ENCODE assay signal across 17 mouse cellular contexts in the genomic region with DNA sequence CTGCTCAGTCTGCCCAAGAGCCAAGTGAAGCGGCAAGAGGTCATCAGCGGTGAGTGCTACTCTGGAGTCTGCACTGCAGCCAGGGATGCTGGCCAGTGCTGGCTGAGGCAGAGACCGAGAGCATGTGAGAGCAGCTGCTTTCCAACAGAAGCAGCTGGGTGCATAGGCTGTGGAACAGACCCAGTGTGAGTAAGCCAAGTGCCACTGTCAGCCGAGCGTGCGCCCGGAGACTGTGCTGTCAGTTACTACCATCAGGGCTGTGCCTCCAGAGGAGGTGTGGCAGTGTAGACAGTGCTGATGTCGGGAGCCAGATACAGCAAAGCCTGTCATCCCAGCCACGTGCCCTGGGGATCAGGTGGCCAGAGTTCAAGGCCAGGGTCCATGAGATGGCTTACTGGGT. TPM values are rescaled to one million over a fixed set of nuclear protein-coding genes. Genes with fewer than 3 reads are reported as not detected.
A peak's percentile ranks its signal among the peaks of the same experiment; 100 is the strongest.
DNase-seq lines count a peak whose midpoint lies in the region; ATAC-seq and TF ChIP-seq lines count a peak whose summit lies in the region.
"Had no signal": no experiment of that assay in that cellular context is flagged by ENCODE, and none has a peak within 500 bp of the region (broad histone marks: within the 10 kb centered on the region; RNA-seq: fewer than 3 reads in every experiment).

No protein-coding gene starts in this region.

- no peaks in the 10 kb centered on the region for H3K36me3 ChIP-seq in heart, adult 2 months (ENCODE audit: control insufficient read depth, insufficient read depth, low read length)
- peaks cover 55% of the 10 kb centered on the region for H3K36me3 ChIP-seq in lung, postnatal 0 days (ENCODE audit: insufficient read depth, low read length)

- H3K4me3 ChIP-seq in heart, adult 2 months: no peak overlapping the region
- no peak overlapping the region for H3K4me3 ChIP-seq in lung, postnatal 0 days (ENCODE audit: low read depth, low read length)
- H3K4me3 ChIP-seq: embryonic facial prominence, embryonic 15.5 days; megakaryocyte, embryonic 14.5 days had no signal

- H3K27me3 ChIP-seq in heart, adult 2 months (ENCODE audit: control insufficient read depth, insufficient read depth, low read length): no peaks in the 10 kb centered on the region
- H3K27me3 ChIP-seq in lung, postnatal 0 days (replicated peaks; ENCODE audit: insufficient read depth, low read length): no peaks in the 10 kb centered on the region
- H3K27me3 ChIP-seq: CH12.LX; embryonic facial prominence, embryonic 15.5 days; megakaryocyte, embryonic 14.5 days had no signal

- no peak overlapping the region for H3K27ac ChIP-seq in heart, adult 2 months
- H3K27ac ChIP-seq in lung, postnatal 0 days (ENCODE audit: low read length): no peak overlapping the region
- H3K27ac ChIP-seq: embryonic facial prominence, embryonic 15.5 days had no signal

- no peak overlapping the region for H3K9ac ChIP-seq in heart, adult 2 months (ENCODE audit: low read depth, low read length)
- no peak overlapping the region for H3K9ac ChIP-seq in lung, postnatal 0 days (replicated peaks; ENCODE audit: low read depth)
- H3K9ac ChIP-seq: embryonic facial prominence, embryonic 15.5 days had no signal

- H3K79me2 ChIP-seq in heart, adult 2 months (replicated peaks; ENCODE audit: control insufficient read depth, insufficient read depth, low read length): no peaks in the 10 kb centered on the region; the same call in 1 of the 2 replicates

- no peak for TF ChIP-seq CTCF in heart, adult 2 months (IDR thresholded peaks at IDR 0.05)
- no peak for TF ChIP-seq CTCF in lung, postnatal 0 days (IDR thresholded peaks at IDR 0.05)

- peak; percentile 25; the same call in 1 of the 2 replicates for ATAC-seq in lung, postnatal 0 days

- no peaks in the 10 kb centered on the region for H3K4me1 ChIP-seq in heart, adult 2 months (ENCODE audit: control insufficient read depth, insufficient read depth, low read length)
- H3K4me1 ChIP-seq in lung, postnatal 0 days (ENCODE audit: insufficient read depth, low read depth, low read length): no peaks in the 10 kb centered on the region
- H3K4me1 ChIP-seq: embryonic facial prominence, embryonic 15.5 days; megakaryocyte, embryonic 14.5 days had no signal

- DNase-seq in heart, adult 2 months: peak; percentile 71 to 84
- no peak for DNase-seq in heart, postnatal 4 days
- DNase-seq in lung, postnatal 0 days (ENCODE audit: low spot score): no peak
- DNase-seq in lung, postnatal 36 days: no peak
- peak; percentile 67 for DNase-seq in gastrocnemius, postnatal 10 days
- peak; percentile 58 to 64 for DNase-seq in layer of hippocampus, postnatal 10 days (ENCODE audit: low spot score in 2 of 2)
- DNase-seq in testis, postnatal 14 days (ENCODE audit: low spot score): no peak
- DNase-seq in kidney, adult 8-10 months: no peak
- DNase-seq: spleen, adult 18-20 months had no signal

- TF ChIP-seq POLR2A in heart, adult 2 months (IDR thresholded peaks at IDR 0.05; ENCODE audit: insufficient read depth, low read depth, low read length): no peak

- 61% methylated on average over 9 of the region's 9 CpGs for WGBS in heart, adult 2 months
- WGBS in lung, postnatal 0 days: 79% methylated on average over 9 of the region's 9 CpGs

- intact Hi-C loops in heart, adult 2 months (cut with DNase I): no loop called here

- H3K9me3 ChIP-seq in lung, postnatal 0 days (ENCODE audit: low read length): no peaks in the 10 kb centered on the region
- H3K9me3 ChIP-seq: embryonic facial prominence, embryonic 15.5 days; megakaryocyte, embryonic 14.5 days had no signal

- H3K4me2 ChIP-seq in lung, postnatal 0 days (replicated peaks; ENCODE audit: low read depth, low read length): no peak overlapping the region
- H3K4me2 ChIP-seq: embryonic facial prominence, embryonic 15.5 days had no signal

- TF ChIP-seq EP300 in heart, adult 2 months (IDR thresholded peaks at IDR 0.05; ENCODE audit: insufficient read depth, low read depth, low read length): 0 out of 2 replicates have a peak, but pooled peaks have one; percentile 56
- no peak for TF ChIP-seq EP300 in lung, postnatal 0 days (IDR thresholded peaks at IDR 0.05)

RNA-seq across cellular contexts. Expression of a gene that starts 17.0 kb away (rescaled TPM):
- 10 to 100 TPM; 43.0 to 43.2 TPM for total RNA-seq in heart, adult 2 months (2021)
- polyA plus RNA-seq in heart, adult 2 months (2012; rRNA removed): 92.8 and 105 TPM in 2 replicates
- total RNA-seq in heart, postnatal 4 days (2021): 10 to 100 TPM; 87.0 to 88.2 TPM
- polyA plus RNA-seq in lung, postnatal 0 days (2015; fragmentation: Nextera tagmentation; extraction: Ambion mirVana): 123 and 143 TPM in 2 replicates
- 10 to 100 TPM; 40.7 to 64.0 TPM for total RNA-seq in gastrocnemius, postnatal 10 days (2021)
- total RNA-seq in layer of hippocampus, postnatal 10 days (2021): 10 to 100 TPM; 83.0 to 97.9 TPM

RNA-seq across cellular contexts. Expression of a gene that starts 22.5 kb away (rescaled TPM):
- total RNA-seq in heart, adult 2 months (2021): 1 to 10 TPM; 1.1 to 1.7 TPM
- 5.1 and 15.6 TPM in 2 replicates for polyA plus RNA-seq in heart, adult 2 months (2012; rRNA removed)
- 1 to 10 TPM in 1 of 2 experiments, under 1 TPM in 1; 0.88 to 1.4 TPM for total RNA-seq in heart, postnatal 4 days (2021)
- 3.2 and 4.3 TPM in 2 replicates for polyA plus RNA-seq in lung, postnatal 0 days (2015; fragmentation: Nextera tagmentation; extraction: Ambion mirVana)
- total RNA-seq in gastrocnemius, postnatal 10 days (2021): 1 to 10 TPM in 1 of 2 experiments, under 1 TPM in 1; 0.21 to 1.6 TPM
- not detected for total RNA-seq in layer of hippocampus, postnatal 10 days (2021)
- total RNA-seq: common myeloid progenitor, adult 5-6 weeks had no signal

RNA-seq across cellular contexts. Expression of a gene that starts 24.6 kb away (rescaled TPM):
- total RNA-seq in heart, adult 2 months (2021): not detected
- not detected in 2 replicates for polyA plus RNA-seq in heart, adult 2 months (2012; rRNA removed)
- not detected for total RNA-seq in heart, postnatal 4 days (2021)
- polyA plus RNA-seq in lung, postnatal 0 days (2015; fragmentation: Nextera tagmentation; extraction: Ambion mirVana): not detected in 2 replicates
- not detected for total RNA-seq in gastrocnemius, postnatal 10 days (2021)
- total RNA-seq in layer of hippocampus, postnatal 10 days (2021): not detected
- total RNA-seq: CH12.LX; common myeloid progenitor, adult 5-6 weeks; left cerebral cortex, postnatal 25 days had no signal
- polyA plus RNA-seq: embryonic facial prominence, embryonic 15.5 days; heart, embryonic 16.5 days; kidney, embryonic 16.5 days; liver, embryonic 16.5 days had no signal

RNA-seq across cellular contexts. Expression of a gene that starts 35.6 kb away (rescaled TPM):
- total RNA-seq in heart, adult 2 months (2021): 100 to 1,000 TPM; 505 to 584 TPM
- 243 and 256 TPM in 2 replicates for polyA plus RNA-seq in heart, adult 2 months (2012; rRNA removed)
- total RNA-seq in heart, postnatal 4 days (2021): 100 to 1,000 TPM; 902 to 929 TPM
- polyA plus RNA-seq in lung, postnatal 0 days (2015; fragmentation: Nextera tagmentation; extraction: Ambion mirVana): 2,947 and 3,302 TPM in 2 replicates
- total RNA-seq in gastrocnemius, postnatal 10 days (2021): 100 to 1,000 TPM; 680 to 704 TPM
- 100 to 1,000 TPM; 563 to 573 TPM for total RNA-seq in layer of hippocampus, postnatal 10 days (2021)

RNA-seq across cellular contexts. Expression of a gene that starts 49.9 kb away (rescaled TPM):
- not detected for total RNA-seq in heart, adult 2 months (2021)
- not detected in 2 replicates for polyA plus RNA-seq in heart, adult 2 months (2012; rRNA removed)
- not detected for total RNA-seq in heart, postnatal 4 days (2021)
- polyA plus RNA-seq in lung, postnatal 0 days (2015; fragmentation: Nextera tagmentation; extraction: Ambion mirVana): not detected in 2 replicates
- not detected for total RNA-seq in gastrocnemius, postnatal 10 days (2021)
- total RNA-seq in layer of hippocampus, postnatal 10 days (2021): under 1 TPM in 1 of 2 experiments, not detected in 1; 0.27 TPM
- total RNA-seq: CH12.LX; common myeloid progenitor, adult 5-6 weeks; left cerebral cortex, postnatal 25 days had no signal
- polyA plus RNA-seq: heart, embryonic 16.5 days; kidney, embryonic 16.5 days; liver, embryonic 16.5 days had no signal

Comparison
In these comparisons a context has a peak if more than half of its experiments do, and no peak if none do; other contexts are left out.
1. DNase-seq: peak in heart, adult 2 months (2 of 2), gastrocnemius, postnatal 10 days (single experiment) and layer of hippocampus, postnatal 10 days (2 of 2); none in heart, postnatal 4 days (single experiment), lung, postnatal 0 days (single experiment), lung, postnatal 36 days (single experiment), testis, postnatal 14 days (single experiment) and kidney, adult 8-10 months (0 of 2).